Mouse (Mus musculus) cortical plate, adult 2 months (tissue): Measurements from ENCODE around the gene Il1rl1.

ENCODE experiments used
- CTCF ChIP-seq: fragments of 200-500 bp; IDR thresholded peaks from 2 replicates; pipeline ENCODE4 v1.5.1; 2011; ENCODE audit warnings: mild to moderate bottlenecking, control low read depth, low read length; ENCODE audit not compliant: insufficient read depth; ENCODE audit errors: extremely low read depth
- POLR2A ChIP-seq: fragments of 200-500 bp; IDR thresholded peaks from 2 replicates; pipeline ENCODE4 v1.6.1; 2011; ENCODE audit warnings: mild to moderate bottlenecking, low read length, control low read depth; ENCODE audit not compliant: insufficient read depth; ENCODE audit errors: extremely low read depth

DNA sequence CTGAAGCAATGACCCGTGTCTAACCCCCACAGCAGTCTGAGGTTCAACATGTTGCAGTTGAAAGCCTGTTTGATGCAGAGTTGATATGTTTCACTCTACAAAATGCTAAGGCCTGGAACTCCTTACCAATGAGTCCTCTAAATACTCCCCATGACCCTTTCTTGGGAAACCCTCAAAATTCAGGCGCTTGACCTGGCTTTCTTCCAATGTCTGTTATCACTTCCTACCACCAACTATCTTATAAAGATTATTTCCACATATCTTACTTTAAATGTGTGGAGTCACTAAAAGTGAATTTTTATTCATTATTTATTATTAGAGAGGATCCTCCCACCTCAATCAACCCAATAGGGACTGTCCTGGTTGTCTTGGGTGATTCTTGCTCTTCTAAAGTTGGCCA is 2.8 kb downstream of the Il1rl1 start:
- TF ChIP-seq POLR2A (no peak), CTCF (no peak)
